Mouse (Mus musculus): ENCODE results near the gene Sh3rf3.

Sh3rf3 gene

DNA sequence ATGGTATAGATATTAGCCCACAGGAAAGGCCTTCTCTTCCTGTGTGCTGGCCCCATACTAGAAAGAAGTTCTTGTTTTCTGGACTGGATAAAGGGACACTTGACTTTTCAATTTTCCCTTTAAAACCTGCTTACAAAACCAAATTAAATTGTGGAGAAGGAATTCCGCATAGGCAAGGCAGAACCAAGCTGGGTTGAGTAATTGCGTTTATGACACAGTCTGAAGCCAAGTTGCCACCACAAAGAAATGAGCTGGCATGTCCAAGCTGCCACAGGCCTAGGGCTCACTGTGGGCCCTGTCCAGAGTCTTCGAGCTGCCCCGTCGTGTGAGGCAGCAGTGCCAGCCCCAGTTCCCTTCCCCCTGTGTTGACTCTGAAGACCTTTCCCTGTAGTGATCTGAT lies 156.2 kb downstream of the Sh3rf3 start:
- in situ Hi-C loops (cut with MboI, MseI) = no loop called here

DNA sequence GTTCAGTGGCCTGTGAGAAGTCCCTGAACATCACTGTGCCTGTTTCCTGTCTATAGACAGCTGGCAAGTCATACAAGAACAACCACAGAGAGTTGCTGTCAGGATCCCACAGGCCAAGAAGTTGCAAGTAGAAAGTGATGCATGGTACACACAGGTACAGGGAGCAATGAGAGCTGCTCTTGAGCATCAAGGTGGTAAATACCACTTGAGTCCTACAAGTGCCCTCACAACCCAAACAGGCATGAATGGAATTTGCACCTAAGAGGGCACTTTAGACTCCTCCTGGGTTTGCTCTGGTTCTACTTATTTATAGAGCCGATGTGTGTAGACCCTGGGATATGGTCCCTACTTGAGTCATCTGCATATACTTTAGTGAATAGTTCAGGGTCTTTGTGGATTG lies 159.0 kb downstream of the Sh3rf3 start:
- in situ Hi-C loops (cut with MboI, MseI) = no loop called here

DNA sequence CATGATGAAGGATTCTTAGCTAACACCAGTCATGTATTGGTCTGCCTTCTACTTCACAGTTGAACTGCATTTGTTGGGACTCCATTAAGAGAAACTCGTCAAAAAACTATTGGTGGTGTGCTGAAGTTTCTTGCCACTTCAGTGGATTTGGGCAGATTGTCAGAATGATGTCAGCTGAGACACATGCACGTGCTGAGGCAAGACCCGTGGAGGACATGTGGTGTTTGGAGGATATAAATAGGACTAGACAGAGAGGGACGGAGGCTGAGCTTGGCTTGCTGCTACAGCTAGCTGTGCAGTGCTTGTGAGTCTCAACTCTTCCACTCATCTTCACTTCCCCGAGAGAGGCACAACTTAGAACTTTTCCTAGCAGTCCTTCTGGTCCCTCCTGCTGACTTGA lies 161.0 kb downstream of the Sh3rf3 start:
- in situ Hi-C loops (cut with MboI, MseI) = no loop called here

DNA sequence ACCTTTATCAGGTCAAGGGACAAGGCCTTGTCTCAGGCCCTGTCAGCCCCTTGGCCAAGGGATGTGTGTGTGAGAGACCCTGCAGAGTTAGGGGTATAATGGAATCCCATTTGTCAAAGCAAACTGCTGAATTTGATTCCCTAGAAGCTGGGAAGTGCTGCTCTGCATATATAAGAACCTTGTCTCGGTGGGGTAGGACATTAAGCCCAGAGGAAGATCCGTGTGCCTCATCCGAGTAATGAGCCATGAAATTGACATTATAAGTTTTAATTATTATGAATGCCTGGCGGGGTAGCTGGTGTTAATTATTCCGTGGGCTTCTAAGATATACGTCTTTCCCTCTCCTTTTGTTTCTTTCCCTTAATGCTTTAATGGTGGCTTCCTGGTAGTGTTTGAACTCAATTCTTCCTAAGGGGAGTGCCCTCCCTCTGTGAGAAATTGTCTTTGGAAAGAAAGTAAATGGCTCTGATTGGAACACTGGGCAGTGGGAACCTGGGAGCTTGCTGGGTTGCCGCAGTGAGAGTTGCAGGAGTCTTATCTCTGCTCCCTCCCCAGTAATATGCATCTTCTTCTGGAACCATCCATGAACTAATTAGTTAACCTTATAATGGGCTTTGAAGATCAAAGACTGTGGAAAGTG lies 166.3 kb downstream of the Sh3rf3 start:
- in situ Hi-C loops (cut with MboI, MseI) = loop anchor here (25.0 kb wide), 2 partner anchors 742 to 1542 kb away; partner anchors contain the start of genes Duxf3 (in 1 of the 2) and Gm4981 (in 1 of the 2)

DNA sequence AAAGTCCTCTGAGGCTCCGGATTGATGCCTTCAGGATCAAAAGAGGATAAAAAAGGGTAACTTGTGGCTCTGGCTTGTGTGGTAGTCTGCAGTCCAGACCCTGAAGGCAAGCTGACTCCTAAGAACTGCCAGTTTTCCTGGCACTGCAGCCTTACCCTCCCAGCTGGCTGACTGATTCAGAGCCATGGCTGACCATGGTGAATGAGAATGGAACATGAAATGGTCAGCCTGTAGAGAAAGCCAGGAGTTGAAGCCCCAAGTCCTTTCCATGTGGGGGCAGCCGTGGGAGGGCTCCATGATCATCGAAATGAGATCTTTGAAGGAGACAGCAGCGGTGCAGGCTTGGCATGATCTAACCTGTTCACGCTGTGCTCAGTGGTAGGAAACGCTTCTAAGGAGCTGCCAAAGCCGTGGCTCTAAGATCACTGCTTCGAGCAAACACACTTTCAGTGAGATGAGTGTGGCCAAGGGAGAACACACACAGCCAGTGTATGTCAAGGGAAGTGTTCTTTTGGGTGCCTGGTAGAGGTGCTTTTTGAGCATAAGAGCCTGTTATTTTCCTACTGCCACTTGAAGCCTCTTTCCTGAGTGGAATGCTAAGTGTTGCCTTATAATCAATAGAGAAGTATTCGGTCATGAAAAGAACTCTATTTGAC lies 168.6 kb downstream of the Sh3rf3 start:
- in situ Hi-C loops (cut with MboI, MseI) = loop anchor here (25.0 kb wide), 2 partner anchors 745 to 1545 kb away; partner anchors contain the start of genes Duxf3 (in 1 of the 2) and Gm4981 (in 1 of the 2)

DNA sequence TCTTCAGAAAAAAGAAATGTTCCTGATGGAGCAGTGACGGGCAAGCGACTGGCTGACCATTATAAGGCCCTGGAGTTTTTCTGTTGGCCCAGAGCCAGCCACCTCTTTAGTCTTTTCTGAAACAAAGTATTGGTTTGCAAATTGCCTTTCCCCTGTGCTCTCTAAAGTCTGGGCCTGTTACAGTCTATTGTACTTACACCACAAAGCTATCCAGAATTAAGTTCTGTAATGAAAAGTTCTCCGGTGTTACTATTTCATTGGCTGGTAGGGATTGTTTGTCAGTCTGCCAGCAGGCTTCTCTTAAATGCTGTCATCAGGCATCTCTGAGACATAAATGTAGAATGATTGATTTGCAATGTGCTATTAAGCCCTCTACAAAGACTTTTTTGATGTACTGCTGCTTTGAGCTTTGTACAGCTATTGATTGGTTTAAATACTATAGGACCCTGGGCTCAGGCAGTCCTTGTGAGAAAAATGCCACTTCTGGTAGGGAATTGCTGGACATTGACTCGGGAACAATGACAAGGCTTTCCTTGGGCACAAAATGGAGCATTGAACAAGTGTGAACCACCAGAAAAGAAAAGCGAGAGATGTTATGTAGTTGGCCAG lies 169.5 kb downstream of the Sh3rf3 start:
- in situ Hi-C loops (cut with MboI, MseI) = loop anchor here (25.0 kb wide), 2 partner anchors 745 to 1545 kb away; partner anchors contain the start of genes Duxf3 (in 1 of the 2) and Gm4981 (in 1 of the 2)

DNA sequence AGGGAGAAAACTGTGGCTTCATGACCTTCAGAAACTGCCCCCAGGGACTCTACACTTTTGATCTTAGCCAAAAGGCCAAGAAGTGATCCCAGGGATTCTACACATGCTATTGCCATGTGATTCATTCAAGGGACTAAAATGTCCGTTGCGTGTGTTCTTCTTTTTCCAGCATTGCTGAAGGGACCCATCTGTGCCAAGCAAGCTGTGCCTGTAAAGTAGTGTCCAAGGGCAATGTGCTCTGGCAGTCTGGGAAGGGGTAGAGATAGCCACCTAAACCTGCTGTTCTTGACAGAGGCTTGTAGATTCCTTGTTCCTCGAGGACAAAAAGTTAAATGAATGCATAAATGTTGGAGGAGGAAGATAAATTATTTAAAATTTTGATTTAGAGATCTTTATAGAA lies 178.5 kb downstream of the Sh3rf3 start:
- in situ Hi-C loops (cut with MboI, MseI) = loop anchor here (25.0 kb wide), 2 partner anchors 754 to 1554 kb away; partner anchors contain the start of genes Duxf3 (in 1 of the 2) and Gm4981 (in 1 of the 2)

DNA sequence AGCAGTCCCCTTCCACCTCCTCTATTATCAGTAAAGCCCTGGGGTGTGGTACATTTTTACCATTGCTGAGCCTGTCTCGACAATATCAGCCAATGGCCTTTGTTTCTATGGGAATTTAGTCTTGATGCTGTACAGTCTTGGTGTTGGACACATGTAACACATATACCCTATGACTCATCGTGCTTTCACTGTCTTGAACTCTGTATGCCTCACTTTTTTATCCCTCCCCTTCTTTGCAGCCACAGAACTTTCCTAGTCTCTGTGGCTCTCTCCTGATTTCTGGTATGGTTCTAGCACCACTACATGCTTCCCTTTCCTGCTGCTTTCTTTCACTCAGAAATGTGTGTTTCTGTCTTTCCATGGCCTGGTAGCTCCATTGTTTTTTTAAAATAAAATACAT lies 181.6 kb downstream of the Sh3rf3 start:
- in situ Hi-C loops (cut with MboI, MseI) = loop anchor here (25.0 kb wide), 2 partner anchors 757 to 1557 kb away; partner anchors contain the start of genes Duxf3 (in 1 of the 2) and Gm4981 (in 1 of the 2)

DNA sequence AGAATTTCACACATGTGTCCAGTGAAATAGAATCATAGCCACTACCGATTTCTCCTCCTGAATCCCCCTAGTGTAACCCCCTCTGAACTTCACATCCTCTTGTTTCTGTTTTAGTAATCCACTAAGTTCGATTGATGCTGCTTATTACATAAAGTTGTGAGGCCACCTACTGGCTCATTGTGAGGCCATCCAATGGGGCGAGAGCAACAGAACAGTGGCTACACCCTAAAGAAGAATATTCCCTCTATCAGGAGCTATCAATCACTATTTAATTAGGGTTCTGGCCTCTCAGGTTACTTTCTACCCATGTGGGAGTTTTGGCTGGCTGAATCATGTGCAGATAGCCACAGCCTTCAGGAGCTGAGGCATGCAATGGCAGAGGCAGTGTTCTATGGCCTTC lies 182.0 kb downstream of the Sh3rf3 start:
- in situ Hi-C loops (cut with MboI, MseI) = loop anchor here (25.0 kb wide), 2 partner anchors 758 to 1558 kb away; partner anchors contain the start of genes Duxf3 (in 1 of the 2) and Gm4981 (in 1 of the 2)

DNA sequence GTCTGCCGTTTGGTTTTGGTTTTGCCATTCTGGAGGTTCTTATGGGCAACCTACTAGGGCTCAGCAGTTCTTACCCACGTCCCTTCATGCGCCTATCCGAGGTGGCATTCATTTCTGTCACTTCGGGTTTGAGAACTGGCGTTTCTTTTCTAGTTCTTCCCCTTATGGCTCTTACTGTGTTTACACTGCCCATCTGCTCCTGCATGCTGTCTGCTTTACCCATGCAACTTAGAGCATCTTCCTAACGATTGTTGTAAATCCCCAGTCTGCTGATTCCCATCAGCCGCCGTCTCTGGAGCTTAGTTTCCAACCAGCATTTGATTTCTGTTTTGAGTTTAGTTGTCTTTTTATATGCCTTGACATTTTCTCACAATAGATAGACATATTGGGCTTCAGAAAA lies 189.2 kb downstream of the Sh3rf3 start:
- in situ Hi-C loops (cut with MboI, MseI) = loop anchor here in 1 of 2 experiments (25.0 kb wide), 1 partner anchor 790 kb away; the partner anchor contains the start of gene AW822073

DNA sequence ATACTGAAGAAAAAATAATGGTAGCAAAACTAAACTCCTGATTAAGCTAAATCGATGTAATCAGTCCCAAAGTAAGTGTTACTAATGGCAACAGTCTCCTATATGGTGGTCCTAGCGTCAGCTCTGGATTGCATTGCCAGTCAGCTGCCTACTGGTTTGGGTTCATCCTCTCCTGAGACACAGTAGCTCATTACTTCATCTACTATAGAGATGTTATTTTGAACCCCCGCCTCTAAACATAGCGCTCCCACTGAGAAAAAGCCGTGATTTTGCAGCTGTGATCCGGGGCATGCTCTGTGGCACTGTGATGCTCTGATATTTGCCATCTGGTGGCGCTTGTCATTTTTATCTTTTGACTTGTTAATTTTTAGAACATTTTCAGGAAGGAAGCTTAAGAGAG lies 198.3 kb downstream of the Sh3rf3 start:
- in situ Hi-C loops (cut with MboI, MseI) = loop anchor here in 1 of 2 experiments (25.0 kb wide), 1 partner anchor 799 kb away; the partner anchor contains the start of gene AW822073

DNA sequence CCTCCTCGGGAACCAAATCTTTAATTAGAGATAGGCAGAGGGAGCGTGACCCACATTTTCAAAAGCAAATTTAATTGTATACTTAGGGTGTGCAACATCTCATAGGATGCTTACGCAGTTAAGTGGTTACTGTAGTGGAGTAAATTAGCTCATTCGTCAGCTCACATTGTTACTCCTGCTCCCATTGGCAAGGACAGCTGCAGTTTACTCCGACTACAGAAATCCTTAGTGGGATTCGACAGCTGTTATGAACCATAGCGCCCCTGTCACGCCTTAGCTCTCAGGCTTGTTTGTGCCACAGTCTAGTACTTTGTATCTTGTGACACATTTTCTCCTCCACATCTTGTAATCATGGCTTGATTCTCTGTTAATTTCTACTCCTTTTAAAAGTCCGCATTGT lies 200.5 kb downstream of the Sh3rf3 start:
- in situ Hi-C loops (cut with MboI, MseI) = loop anchor here in 1 of 2 experiments (25.0 kb wide), 1 partner anchor 801 kb away; the partner anchor contains the start of gene AW822073

DNA sequence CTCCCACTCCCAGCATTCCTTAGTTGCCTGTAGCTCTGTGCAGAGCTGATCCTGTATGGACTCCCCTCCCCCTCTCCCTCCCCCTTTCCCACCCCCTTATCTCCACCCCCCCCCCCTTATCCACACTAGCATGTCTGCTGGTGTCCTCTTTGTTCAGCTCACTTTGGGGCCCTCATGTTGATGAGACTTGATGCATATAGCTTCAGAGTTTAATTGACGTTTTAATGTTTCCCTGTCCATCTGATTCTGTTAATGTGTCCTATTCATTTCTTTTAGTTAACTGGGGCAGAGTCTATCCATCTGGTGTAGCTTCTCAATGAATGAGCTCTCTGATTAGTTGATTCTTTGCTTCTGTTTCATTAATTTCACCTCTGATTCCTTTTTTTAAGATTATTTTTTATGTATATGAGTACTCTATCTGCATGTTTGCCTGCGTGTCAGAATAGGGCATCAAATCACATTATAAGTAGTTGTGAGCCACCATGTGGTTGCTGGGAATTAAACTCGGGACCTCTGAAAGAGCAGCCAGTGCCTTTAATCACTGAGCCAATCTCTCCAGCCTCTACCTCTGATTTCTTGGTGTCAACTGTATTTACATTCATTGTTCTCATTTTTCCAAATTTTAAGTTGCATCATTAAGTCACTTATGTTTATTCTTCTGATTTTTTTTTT lies 206.3 kb downstream of the Sh3rf3 start:
- in situ Hi-C loops (cut with MboI, MseI) = loop anchor here in 1 of 2 experiments (25.0 kb wide), 1 partner anchor 807 kb away; the partner anchor contains the start of gene AW822073

DNA sequence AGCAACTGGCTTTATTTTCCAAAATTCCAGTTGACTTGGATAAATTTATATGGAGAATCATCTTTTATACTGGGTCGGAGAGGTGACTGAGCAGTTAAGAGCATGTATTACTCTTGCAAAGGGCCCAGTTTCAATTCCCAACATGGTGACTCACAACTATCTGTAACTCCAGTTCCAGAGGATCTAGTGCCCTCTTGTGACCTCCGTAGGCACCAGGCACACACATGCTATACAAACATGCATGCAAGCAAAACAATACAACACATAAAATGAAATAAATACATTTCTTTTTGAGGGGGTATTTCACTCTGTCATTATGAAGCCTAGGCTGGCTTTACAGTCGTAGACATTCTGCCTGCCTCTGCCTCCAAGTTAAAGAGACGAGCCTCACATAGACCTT lies 237.3 kb downstream of the Sh3rf3 start:
- in situ Hi-C loops (cut with MboI, MseI) = loop anchor here (25.0 kb wide), 1 partner anchor 1613 kb away; no protein-coding TSS in a partner anchor

DNA sequence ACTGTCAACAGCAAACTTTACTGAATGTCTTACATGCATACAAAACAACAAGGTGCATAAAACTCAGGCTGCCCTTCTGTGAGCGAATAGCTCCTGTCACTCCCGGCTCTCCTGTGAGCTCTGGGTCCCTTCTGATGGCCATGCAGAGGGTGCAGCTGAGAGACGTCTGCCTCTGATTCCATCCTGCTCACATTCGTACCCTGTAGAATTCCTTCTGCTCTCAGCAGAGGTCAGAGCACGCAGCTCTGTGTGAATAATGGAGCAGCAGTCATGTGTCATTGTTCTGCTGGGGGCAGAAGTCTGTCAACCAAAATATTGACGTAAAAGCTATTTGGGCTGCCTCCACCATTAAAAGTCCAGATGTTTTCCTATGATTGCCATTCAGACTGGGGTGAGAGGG lies 243.1 kb downstream of the Sh3rf3 start:
- in situ Hi-C loops (cut with MboI, MseI) = loop anchor here (25.0 kb wide), 1 partner anchor 1619 kb away; no protein-coding TSS in a partner anchor

DNA sequence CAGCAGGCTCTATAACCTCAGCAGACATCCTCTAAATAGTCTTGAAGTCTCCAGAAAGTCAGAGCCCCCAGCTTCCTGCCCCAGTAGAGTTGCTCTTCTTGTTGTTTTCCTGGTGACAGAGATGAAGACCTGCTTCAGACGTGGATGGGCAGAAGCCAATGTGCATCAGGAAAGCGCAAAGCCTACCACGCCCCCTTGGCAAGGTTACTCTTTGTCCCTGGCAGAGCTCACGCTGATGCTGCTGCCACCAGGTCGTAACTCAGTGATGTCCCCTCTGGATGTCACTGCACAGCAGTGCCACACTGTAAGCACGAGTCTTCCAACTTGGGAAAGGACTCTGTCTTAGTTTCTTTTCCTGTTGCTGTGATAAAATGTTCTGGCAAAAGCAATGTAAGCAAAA lies 253.6 kb downstream of the Sh3rf3 start:
- in situ Hi-C loops (cut with MboI, MseI) = loop anchor here (25.0 kb wide), 1 partner anchor 1630 kb away; no protein-coding TSS in a partner anchor

DNA sequence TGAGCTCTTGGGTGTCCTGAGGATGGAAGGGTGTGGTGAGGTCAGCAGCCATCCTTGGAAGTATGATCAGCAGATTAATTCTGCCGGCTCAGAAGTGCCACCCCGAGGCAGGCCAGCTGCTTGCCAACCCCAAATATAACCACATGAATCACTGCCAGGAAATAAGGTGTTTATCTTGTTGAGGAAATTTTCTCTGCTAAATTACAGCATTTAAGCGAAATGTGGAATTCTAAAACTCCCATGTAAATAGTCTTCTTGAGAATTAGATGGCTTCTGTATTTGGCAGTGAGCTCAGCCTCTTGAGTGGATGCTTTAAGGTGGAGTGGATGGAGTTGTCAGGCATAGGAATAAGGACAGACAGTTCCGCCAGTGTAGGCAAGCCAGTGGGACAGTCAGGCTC lies 259.7 kb downstream of the Sh3rf3 start:
- in situ Hi-C loops (cut with MboI, MseI) = loop anchor here (25.0 kb wide), 1 partner anchor 1636 kb away; no protein-coding TSS in a partner anchor

DNA sequence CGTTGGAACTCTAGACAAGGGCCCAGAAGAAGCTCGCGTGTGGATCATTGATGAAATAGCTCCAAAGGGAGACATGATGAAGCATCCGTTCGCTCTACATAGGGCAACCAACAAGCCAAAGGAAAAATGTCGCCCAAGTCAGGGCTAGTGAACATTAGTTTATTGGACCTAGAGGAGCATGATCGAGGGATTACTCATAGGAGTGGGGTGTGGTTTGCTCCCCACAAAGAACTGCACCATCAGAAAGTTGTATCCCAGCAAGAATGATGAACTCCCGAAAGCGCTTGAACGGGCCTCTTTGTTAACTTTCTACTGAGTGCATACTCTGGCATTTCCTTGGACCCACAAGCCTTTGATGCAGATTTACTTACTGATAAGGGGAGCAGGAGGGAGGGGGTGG lies 263.5 kb downstream of the Sh3rf3 start:
- in situ Hi-C loops (cut with MboI, MseI) = no loop called here

DNA sequence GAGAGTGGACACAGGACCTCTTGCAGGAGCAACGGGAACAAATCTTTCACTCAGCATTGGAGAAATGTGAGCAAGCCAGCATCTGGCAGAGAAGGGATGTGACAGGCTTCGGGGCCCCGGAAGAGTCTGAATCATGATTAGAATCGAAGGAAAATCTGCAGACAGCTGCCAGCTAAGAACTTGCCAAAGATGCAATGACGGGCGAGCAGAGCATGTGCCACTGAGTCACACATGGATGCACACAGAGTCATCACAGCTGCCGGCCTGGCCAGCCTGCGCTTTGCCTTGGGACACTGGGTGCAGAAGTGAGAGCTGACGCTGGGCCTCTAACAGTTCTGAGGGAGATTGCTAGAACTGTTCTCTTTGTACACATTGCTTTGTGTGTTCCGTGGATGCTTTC lies 264.8 kb downstream of the Sh3rf3 start:
- in situ Hi-C loops (cut with MboI, MseI) = no loop called here

DNA sequence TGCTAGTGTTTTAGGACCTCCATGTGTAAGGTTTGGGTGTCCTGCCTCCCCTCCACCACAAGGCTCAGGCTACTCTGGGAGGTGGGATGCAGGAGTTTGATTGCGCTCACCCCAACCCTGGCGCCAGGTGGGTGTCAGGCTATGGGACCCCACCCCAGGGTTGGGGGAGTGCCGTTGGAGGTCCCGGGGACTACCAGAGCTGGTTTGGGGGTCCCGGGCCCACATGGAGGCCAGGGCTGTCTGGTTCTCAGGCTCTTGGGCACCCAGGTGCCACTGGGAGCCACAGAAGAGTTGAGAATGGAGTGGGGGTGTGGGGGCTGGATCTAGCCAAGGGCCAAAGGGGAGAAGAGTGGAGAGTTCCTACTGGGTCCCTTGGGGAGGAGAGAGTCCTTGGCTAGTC lies 272.4 kb downstream of the Sh3rf3 start:
- in situ Hi-C loops (cut with MboI, MseI) = no loop called here

DNA sequence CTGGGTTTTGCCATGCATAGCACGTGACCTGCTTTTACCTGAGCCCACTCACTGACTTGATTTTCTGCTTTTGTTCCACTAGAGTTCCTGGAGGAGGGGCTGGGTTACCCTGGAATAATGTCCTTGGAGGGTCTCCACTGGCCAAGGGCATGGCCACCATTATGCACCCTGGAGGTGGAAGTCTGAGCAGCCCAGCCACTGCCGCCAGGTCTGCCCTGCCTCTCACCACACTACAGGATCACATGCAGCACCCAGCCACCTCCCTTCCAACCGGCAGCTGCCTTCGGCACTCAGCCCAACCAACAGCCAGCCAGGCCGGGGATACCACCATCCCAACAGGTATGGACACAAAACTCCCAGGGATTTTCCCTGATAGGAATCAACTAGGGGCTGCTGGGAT lies 273.4 kb downstream of the Sh3rf3 start:
- in situ Hi-C loops (cut with MboI, MseI) = no loop called here
